Mouse (Mus musculus) layer of hippocampus, adult 9-11 months (tissue): ENCODE results near the gene Gm5269.

Experiments
- DNase-seq: peaks from one replicate; pipeline ENCODE4 v3.0.0; 2022

Gene Gm5269

GRCm38 (mm10) chr1:45876450-45877198 lies 13.4 kb downstream of the Gm5269 start:
- no peak for DNase-seq

- DNase-seq, result no peak
Measured at GRCm38 (mm10) chr1:45875640-45876039, 14.4 kb downstream of the Gm5269 start.

GRCm38 (mm10) chr1:45873250-45873649 lies 16.8 kb downstream of the Gm5269 start:
- DNase-seq, result no peak

GRCm38 (mm10) chr1:45868479-45869137 lies 21.5 kb downstream of the Gm5269 start:
- DNase-seq, result no peak

GRCm38 (mm10) chr1:45868050-45868449 lies 22.0 kb downstream of the Gm5269 start:
- DNase-seq, result no peak

GRCm38 (mm10) chr1:45866288-45867018 lies 23.6 kb downstream of the Gm5269 start:
- DNase-seq, result no peak

- DNase-seq, result no peak
Measured at GRCm38 (mm10) chr1:45865727-45866126, 24.3 kb downstream of the Gm5269 start.

GRCm38 (mm10) chr1:45865316-45865715 lies 24.8 kb downstream of the Gm5269 start:
- DNase-seq, result no peak

GRCm38 (mm10) chr1:45864564-45865014 lies 25.5 kb downstream of the Gm5269 start:
- DNase-seq, result no peak

- DNase-seq, result no peak
Measured at GRCm38 (mm10) chr1:45863641-45864040, 26.4 kb downstream of the Gm5269 start.

- DNase-seq, result no peak
Measured at GRCm38 (mm10) chr1:45861162-45861561, 28.9 kb downstream of the Gm5269 start.

- no peak for DNase-seq
Measured at GRCm38 (mm10) chr1:45860349-45860748, 29.7 kb downstream of the Gm5269 start.

- no peak for DNase-seq
Measured at GRCm38 (mm10) chr1:45858038-45858437, 32.0 kb downstream of the Gm5269 start.

GRCm38 (mm10) chr1:45845466-45845865 lies 44.6 kb downstream of the Gm5269 start:
- DNase-seq, result no peak
